Mouse (Mus musculus) layer of hippocampus, postnatal 25 days (tissue): ENCODE results near the gene Ugt1a5. TPM values are rescaled to one million over a fixed set of nuclear protein-coding genes. Genes with fewer than 3 reads are reported as not detected.

Experiments
- DNase-seq, 2 experiments: peaks; one replicate each; pipeline ENCODE4 v3.0.0; 2022; ENCODE audit warnings: mixed read lengths in 2 of 2, low spot score in 1 of 2; ENCODE audit errors: extremely low spot score in 1 of 2
- total RNA-seq, 2 experiments: library from RNA; stranded (reverse); gene quantifications; 2 replicates each; pipeline ENCODE4 v1.2.3; 2021

Gene Ugt1a5
- total RNA-seq, 2 experiments from 2014 or later: not detected

- no peak for DNase-seq
Measured at GRCm38 (mm10) chr1:88235894-88236415, 70.1 kb downstream of the Ugt1a5 start.

- DNase-seq: no peak
Measured at GRCm38 (mm10) chr1:88237311-88237710, 71.5 kb downstream of the Ugt1a5 start.

- DNase-seq: no peak
Measured at GRCm38 (mm10) chr1:88238771-88239170, 73.0 kb downstream of the Ugt1a5 start.

GRCm38 (mm10) chr1:88240072-88240471 is 74.3 kb downstream of the Ugt1a5 start:
- no peak for DNase-seq

- DNase-seq: no peak
Measured at GRCm38 (mm10) chr1:88240579-88240978, 74.8 kb downstream of the Ugt1a5 start.

- DNase-seq: no peak
Measured at GRCm38 (mm10) chr1:88243861-88244260, 78.0 kb downstream of the Ugt1a5 start.

GRCm38 (mm10) chr1:88245881-88246280 is 80.1 kb downstream of the Ugt1a5 start:
- DNase-seq: no peak

- DNase-seq: no peak
Measured at GRCm38 (mm10) chr1:88246386-88246785, 80.6 kb downstream of the Ugt1a5 start.

- DNase-seq: no peak
Measured at GRCm38 (mm10) chr1:88247660-88248059, 81.8 kb downstream of the Ugt1a5 start.

GRCm38 (mm10) chr1:88248658-88249057 is 82.8 kb downstream of the Ugt1a5 start:
- DNase-seq: no peak

GRCm38 (mm10) chr1:88249596-88249995 is 83.8 kb downstream of the Ugt1a5 start:
- DNase-seq: no peak

GRCm38 (mm10) chr1:88250023-88250422 is 84.2 kb downstream of the Ugt1a5 start:
- no peak for DNase-seq

- DNase-seq: no peak
Measured at GRCm38 (mm10) chr1:88253106-88253505, 87.3 kb downstream of the Ugt1a5 start.

- DNase-seq: no peak
Measured at GRCm38 (mm10) chr1:88253540-88253939, 87.7 kb downstream of the Ugt1a5 start.

GRCm38 (mm10) chr1:88254793-88255465 is 89.1 kb downstream of the Ugt1a5 start:
- DNase-seq: no peak

- DNase-seq: no peak
Measured at GRCm38 (mm10) chr1:88255466-88255857, 89.7 kb downstream of the Ugt1a5 start.

- no peak for DNase-seq
Measured at GRCm38 (mm10) chr1:88255989-88256754, 90.4 kb downstream of the Ugt1a5 start.

GRCm38 (mm10) chr1:88256886-88257663 is 91.3 kb downstream of the Ugt1a5 start:
- no peak for DNase-seq

- DNase-seq: no peak
Measured at GRCm38 (mm10) chr1:88257681-88258080, 91.9 kb downstream of the Ugt1a5 start.

- DNase-seq: no peak
Measured at GRCm38 (mm10) chr1:88258361-88258760, 92.5 kb downstream of the Ugt1a5 start.
